Mouse (Mus musculus): ENCODE data around the gene Rbp1. TPM values are rescaled to one million over a fixed set of nuclear protein-coding genes. Genes with fewer than 3 reads are reported as not detected.
A peak's percentile ranks its signal among the peaks of the same experiment; 100 is the strongest.

Gene Rbp1
- total RNA-seq (2022): 1 to 10 TPM; 4.9 to 7.8 (median 5.4) TPM

DNA sequence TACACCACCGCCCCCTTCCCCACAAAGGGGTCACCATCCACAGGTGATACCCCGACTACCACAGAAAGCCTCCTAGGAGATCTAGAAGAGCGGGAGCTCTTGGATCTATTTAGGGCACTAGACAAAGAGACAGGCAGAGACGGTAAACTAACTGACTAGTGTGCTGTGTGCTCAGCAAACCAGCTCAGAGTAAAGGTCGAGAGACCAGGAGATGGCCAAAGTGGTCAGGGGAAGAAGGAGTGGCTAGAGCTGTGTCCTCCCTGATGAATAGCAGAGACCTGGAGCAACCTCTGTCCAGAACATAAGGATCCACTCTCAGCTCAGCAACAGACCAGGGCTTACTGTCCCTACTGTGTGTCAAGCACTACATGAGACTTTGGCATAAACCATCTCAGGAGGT lies at the start of gene Rbp1:
Gene Rbp1 (plus strand): TSS at position 306 of the 400 bp plus-strand sequence.
- no peak for DNase-seq (ENCODE audit: low spot score)

DNA sequence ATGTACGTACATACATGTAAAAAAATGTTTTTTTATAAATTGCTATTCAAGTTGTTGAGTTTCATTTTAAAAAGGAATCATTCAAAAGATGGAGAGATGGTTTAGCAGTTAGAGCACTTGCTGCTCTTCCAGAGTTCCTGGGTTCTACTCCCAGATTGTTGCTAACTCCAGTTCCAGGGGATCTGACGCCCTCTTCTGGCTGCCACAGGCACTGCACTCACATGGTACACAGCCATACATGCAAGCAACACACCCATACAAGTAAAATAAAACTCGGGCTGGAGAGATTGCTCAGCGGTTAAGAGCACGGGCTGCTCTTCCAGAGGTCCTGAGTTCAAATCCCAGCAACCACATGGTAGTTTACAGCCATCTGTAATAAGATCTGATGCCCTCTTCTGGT lies 49.4 kb upstream of the Rbp1 start:
- no peak for DNase-seq (ENCODE audit: low spot score)

DNA sequence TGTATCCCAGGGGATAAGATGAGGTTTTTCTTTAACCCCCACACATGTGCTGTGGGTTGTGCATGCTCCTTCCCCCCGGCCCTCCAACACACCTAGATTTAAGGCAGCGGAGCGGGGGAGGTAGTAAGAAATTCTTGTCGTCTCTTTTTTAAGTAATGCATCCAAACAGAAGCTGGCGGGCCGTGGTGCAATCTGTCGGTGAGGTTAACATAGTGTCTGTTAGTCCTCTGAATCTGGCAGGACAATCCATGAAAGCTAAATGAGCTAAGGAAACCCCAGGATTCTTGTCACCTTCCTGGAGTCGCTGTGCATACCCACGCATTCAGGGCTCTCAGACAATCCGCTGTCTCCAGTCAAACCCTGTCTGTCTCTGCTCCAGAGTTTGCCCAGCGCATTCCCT lies 47.9 kb upstream of the Rbp1 start:
- no peak for DNase-seq (ENCODE audit: low spot score)

- no peak for DNase-seq (ENCODE audit: low spot score)
These were observed 47.2 kb upstream of the Rbp1 start for GRCm38 (mm10) chr9:98375329-98376170.

DNA sequence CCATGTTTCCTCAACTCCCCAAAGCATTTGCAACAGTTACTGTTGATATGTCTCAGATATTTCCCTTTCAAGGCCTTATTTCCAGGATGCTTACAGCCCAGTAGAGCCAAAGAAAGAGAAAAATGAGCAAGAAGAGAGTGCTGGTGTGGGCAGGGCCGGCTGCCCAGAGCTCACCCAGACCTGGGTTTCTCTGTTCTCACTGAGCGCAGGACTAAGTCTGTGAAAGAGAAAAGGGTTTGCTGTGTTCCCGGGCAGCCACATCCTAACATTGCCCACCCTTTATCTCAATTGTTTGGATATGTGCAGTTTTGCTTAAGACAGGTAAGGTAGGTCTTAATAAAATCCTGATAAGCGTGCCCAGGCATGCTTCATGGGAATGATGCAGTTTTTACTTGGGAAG lies 43.0 kb upstream of the Rbp1 start:
- no peak for DNase-seq (ENCODE audit: low spot score)

GRCm38 (mm10) chr9:98380593-98380992 lies 42.2 kb upstream of the Rbp1 start:
- no peak for DNase-seq (ENCODE audit: low spot score)

DNA sequence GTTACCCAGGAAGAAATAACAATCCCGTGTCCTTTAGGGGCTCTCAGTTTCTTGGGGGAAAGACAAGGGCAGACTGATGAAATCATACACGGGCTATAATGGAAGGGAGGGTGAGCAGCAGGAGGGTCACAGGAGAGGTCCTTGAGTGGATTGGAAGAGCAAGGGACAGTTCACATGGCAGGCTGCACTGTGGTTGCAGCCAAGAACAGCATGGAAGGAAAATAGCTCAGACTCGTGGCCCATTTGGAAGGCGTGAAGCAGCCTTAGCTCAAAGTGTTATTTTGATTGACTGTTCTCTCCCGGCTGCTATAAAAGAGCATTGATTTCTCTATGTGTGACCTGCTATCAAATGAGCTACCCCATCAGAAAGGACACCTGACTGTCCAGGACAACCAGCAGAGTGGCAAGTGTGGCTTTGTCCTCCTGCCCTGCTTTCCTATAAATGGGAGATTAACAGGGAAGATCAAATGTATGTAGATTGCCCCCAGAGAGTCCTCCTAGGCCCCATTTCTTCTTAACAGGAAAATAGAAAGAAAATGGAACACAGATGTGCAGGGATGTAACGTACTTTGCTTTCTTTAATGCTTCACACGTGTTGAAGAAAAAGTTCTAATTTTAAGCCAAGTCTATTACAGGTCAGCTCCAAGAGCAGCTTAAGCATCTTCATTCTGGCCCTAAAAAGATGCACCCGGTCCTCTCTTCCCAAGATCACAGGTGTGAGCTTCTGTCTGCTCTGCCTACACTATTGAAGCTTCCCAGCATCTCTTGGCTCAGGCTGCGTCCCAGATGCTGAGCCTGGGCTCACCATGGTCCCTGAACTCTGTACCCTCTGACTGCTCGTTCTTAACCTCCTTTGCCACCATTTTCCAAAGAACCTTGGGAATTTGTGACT lies 34.8 kb upstream of the Rbp1 start:
- DNase-seq (ENCODE audit: low spot score): peak; percentile 37

- DNase-seq (ENCODE audit: low spot score): no peak
These were observed 34.2 kb upstream of the Rbp1 start for GRCm38 (mm10) chr9:98388633-98388965.

GRCm38 (mm10) chr9:98393496-98393895 lies 29.3 kb upstream of the Rbp1 start:
- no peak for DNase-seq (ENCODE audit: low spot score)

DNA sequence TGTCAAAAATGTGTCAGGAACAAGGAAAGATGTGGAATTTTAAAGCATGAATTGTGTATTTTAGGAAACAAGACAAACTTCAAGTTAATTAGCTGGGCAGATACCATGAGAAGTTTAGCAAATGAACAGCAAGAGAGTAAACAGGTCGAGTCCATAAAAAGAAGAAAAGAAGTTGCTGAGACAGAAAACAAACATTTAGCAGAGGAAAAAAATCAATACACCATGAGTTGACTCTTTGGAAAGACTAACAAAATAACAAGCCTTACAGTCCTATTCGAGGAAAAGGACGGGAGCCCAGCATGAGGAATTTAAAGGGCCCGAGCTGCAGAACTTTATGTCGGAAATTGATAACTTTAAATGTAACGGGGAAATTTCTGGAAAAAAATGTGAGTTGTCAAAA lies 25.6 kb upstream of the Rbp1 start:
- DNase-seq (ENCODE audit: low spot score): no peak

- DNase-seq (ENCODE audit: low spot score): no peak
These were observed 24.9 kb upstream of the Rbp1 start for GRCm38 (mm10) chr9:98397866-98398265.

DNA sequence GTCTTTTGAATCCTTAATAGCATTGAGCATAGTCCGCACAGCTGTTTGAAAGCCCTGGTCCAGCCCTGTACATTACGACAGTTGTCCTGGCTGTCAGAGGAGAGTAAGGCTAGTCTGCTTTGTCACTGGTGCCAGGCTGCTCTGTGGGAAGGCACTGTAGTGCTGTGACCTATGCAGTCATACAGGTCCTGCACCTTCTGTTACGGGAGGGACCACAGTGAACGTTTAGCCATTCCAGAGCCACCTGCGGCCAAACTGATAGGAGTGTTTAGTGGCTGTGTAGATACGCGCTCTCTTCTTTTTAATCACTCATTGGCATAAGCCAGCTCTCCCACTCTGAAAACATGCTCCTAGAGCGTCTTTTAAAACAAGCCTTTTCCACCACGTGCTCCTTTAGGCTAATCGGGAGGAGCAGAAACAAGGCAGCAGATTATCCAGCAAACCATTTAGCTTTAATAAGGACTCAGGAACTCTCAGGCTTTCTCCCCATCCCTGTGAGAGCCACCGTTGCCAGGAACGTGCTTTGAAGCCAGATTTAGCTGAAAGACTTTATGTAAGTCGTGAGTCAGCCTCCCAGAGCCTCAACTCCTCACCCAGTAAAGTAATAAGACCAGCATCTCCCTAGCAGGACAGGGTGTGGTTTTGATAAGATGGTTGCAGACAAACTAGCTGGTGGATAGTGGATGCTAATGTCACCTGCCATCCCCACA lies 22.4 kb upstream of the Rbp1 start:
- no peak for DNase-seq (ENCODE audit: low spot score)

DNA sequence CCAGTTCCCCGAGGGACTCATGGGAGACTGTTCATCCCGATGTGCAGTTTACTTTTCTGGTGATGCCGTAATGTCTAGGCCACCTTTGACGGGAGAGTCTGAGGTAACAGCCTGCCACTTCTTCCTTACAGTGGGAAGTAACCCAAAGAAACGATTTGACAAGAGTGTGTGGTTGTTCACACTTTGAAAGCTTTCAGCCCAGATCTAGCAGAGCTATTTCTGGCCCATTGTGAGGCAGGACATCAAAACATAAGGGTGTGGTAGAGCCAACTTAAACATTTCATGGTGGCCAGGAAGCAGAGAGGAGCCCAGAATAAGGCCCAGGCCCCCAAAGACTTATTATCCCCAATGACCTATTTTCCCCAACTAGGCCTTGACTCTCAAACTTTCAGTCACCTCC lies 21.1 kb upstream of the Rbp1 start:
- DNase-seq (ENCODE audit: low spot score): no peak

GRCm38 (mm10) chr9:98407771-98408170 lies 15.0 kb upstream of the Rbp1 start:
- no peak for DNase-seq (ENCODE audit: low spot score)

DNA sequence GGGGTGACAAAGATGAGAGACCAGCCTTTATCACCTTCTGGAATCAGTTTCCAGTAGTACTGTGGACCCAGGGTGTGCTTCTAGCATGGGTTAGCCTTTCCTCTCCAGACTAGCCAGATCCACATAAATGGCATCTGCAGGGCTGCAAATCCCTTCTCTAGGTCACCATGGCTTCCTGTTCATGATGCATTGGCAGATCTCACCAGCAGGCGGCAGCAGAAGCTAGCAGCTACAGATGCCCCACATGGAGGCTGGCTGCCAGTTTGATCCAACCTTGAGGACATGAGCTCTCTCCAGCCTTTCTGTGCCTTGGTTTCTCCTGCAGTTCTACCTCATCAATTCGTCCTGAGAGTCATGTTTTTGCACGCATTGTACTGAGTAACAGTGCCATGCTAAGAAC lies 13.6 kb upstream of the Rbp1 start:
- DNase-seq (ENCODE audit: low spot score): peak; percentile 53

DNA sequence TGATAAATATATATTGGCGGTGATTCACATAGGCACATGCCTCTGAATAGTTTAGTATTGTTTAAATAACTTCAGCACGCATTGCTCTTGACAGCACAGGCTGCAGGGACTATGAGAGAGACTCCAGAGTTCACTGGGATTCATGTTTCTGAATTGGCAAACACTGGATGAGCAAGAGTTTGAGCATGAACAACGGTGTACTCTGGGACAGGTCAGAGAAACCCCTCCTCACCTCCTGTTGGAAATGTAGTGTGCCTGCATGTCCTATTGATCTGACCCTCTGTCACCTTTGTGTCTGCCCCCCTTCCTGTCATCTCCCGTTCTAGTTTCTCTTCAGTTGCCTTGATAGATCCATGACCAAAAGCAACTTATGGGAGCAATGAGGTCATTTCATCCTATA lies 7.3 kb upstream of the Rbp1 start:
- no peak for DNase-seq (ENCODE audit: low spot score)

DNA sequence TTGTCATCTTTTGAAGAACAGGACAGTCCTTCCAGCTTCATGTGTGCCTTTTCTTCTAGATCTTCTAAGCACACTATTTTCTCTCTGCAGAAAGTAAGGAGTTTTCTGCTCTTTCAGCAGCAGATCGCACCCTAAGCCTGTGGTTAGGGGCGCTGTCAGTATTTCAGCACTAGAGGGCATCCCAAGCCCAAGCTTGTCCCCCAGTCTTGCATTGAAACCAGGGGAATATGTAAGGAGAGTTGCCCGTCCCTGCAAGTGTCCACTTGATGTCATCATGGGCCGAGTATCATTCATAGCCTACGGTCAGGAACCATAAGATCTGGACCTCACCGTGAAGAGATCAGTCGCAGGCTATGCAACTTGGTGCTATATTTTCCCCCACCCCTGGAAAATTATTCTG lies 4.8 kb upstream of the Rbp1 start:
- DNase-seq (ENCODE audit: low spot score): no peak

DNA sequence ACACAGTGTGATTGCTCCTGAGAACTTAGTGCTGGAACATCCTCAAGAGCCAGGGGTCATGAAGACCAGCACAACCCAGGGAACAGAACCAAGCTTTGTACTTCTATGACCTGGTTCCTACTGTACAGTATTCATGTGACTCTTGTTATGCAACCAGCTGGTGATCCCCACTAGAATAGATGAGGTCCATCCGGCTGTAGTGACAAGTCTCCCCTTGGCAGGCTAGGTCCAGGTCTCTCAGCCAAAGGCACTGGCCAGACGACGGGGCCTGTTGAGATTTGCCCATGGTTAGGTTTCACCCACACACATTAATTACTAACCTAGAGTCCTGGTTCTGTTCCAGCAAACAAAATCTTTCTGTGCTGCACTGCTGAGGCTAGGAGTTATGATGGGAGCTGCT lies 4.4 kb upstream of the Rbp1 start:
- no peak for DNase-seq (ENCODE audit: low spot score)

DNA sequence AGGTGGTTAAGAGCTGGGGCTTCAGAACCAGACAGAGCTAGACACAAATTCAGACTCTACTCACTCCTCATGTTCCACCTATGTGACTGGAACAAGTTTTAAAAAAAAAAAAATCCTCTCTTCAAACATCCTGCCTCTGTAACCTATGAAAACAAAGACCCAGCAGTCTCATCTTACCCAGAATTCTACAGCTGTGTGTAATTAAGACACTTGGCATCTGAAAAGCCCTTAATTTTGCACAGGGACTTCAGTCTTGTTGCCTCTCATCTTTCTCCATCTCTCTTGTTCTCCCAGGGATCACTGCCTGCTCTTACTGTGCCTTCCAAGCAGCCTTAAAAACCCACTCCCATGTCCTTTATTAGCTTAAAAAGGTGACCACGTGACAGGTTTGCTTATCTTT lies 2.1 kb upstream of the Rbp1 start:
- no peak for DNase-seq (ENCODE audit: low spot score)

GRCm38 (mm10) chr9:98421903-98422302 lies 858 bp upstream of the Rbp1 start:
- no peak for DNase-seq (ENCODE audit: low spot score)

DNA sequence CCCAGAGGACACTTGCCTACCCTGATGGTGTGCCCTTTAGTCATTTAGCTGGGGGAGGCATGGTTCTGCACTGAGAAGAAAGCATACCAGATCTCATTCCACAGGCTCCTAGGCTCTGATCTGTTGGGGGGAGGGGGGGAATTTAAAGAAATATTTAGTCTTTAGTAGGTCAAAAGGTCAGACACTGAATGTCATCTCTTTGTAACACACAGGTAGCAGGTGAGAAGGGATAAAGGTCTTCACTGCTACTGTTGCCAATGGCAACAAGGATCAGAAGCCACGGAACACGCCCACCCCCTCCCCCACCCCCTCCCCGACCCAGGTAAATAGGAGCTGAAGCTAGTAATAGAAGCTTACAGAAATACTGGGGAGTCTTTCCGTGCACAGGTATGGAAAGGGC lies 930 bp downstream of the Rbp1 start:
- DNase-seq (ENCODE audit: low spot score): no peak

GRCm38 (mm10) chr9:98424291-98424690 lies 1.5 kb downstream of the Rbp1 start:
- no peak for DNase-seq (ENCODE audit: low spot score)
